Mouse (Mus musculus) megakaryocyte, embryonic 14.5 days (primary cell): ENCODE measurements around the gene Acaa1a.

Experiments
- FLI1 ChIP-seq: IDR thresholded peaks from 2 replicates; pipeline ENCODE4 v1.6.1; 2012; ENCODE audit warnings: low read length, inconsistent platforms, mixed read lengths
- GATA1 ChIP-seq: IDR thresholded peaks from 3 replicates; pipeline ENCODE4 v1.6.1; 2012; ENCODE audit warnings: mixed read lengths, low read length, inconsistent platforms, borderline replicate concordance

DNA sequence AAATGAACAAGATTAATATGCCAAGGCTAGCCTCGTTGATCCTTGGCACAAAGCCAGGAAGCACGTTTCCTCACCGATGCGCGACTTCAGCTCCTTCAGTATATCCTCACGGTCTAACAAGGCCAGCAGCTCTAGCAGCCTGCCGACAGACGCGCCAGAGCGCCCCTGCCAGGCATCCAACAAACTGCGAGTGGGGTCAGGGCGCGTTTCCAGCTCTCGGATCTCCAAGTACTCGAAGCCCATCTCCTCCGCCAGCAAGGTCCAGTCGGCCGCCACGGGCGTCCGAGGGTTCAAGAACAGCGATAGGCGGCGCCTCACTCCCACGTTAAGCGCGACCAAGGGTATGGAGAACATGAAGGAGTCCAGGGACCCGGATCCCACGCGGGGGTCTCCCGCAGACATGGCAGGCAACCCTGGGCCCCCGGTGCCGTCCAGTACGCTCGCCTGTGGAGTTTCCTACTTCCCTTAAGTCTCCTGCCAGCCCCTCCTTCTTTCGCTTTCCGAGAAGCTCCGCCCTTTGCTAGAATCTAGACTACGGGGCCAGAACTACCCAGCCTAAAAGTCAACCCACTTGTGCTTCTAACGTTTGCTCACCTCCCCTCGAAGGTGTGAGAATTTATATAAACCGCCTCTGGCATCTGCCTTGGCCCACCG lies at the start of gene Acaa1a:
- no peak for TF ChIP-seq GATA1
- no peak for TF ChIP-seq FLI1
